Mouse (Mus musculus) embryonic facial prominence, embryonic 14.5 days (tissue): Measurements from ENCODE around the gene Gm34302. TPM values are rescaled to one million over a fixed set of nuclear protein-coding genes. Genes with fewer than 3 reads are reported as not detected.

Experiments used
- ATAC-seq: fragments of 200-750 bp; cut with Nextera tagmentation; 2 replicates; pipeline ENCODE4 v1.8.0; 2017; ENCODE audit warnings: low read depth, moderate number of reproducible peaks, moderate TSS enrichment
- DNase-seq: peaks from one replicate; pipeline ENCODE4 v3.0.0-alpha.2; 2015; ENCODE audit warnings: low spot score
- H3K27ac ChIP-seq: fragments of 300-500 bp; sonication (generic); replicated peaks from 2 replicates; pipeline ENCODE4 v1.5.1; 2014; ENCODE audit warnings: low read depth, mild to moderate bottlenecking, low read length, moderate library complexity
- H3K27me3 ChIP-seq: fragments of 300-500 bp; sonication (generic); replicated peaks from 2 replicates; pipeline ENCODE4 v1.6.1; 2014; ENCODE audit warnings: low read length; ENCODE audit not compliant: control insufficient read depth, insufficient read depth
- H3K36me3 ChIP-seq: fragments of 300-500 bp; sonication (generic); 2 replicates; pipeline ENCODE4 v1.6.1; 2014; ENCODE audit warnings: low read length, mixed read lengths; ENCODE audit not compliant: control insufficient read depth, insufficient read depth
- H3K4me1 ChIP-seq: fragments of 300-500 bp; sonication (generic); 2 replicates; pipeline ENCODE4 v1.6.1; 2014; ENCODE audit warnings: antibody characterized with exemption, low read length; ENCODE audit not compliant: control insufficient read depth, insufficient read depth
- H3K4me2 ChIP-seq: fragments of 300-500 bp; sonication (generic); 2 replicates; pipeline ENCODE4 v1.6.1; 2014; ENCODE audit warnings: low read depth, mild to moderate bottlenecking, low read length, moderate library complexity, mixed read lengths
- H3K4me3 ChIP-seq: fragments of 300-500 bp; sonication (generic); 2 replicates; pipeline ENCODE4 v1.5.1; 2014; ENCODE audit warnings: low read depth, mild to moderate bottlenecking, low read length
- H3K9ac ChIP-seq: fragments of 300-500 bp; sonication (generic); 2 replicates; pipeline ENCODE4 v1.6.1; 2014; ENCODE audit warnings: low read depth, mild to moderate bottlenecking, low read length, moderate library complexity, mixed read lengths
- H3K9me3 ChIP-seq: fragments of 300-500 bp; sonication (generic); 2 replicates; pipeline ENCODE4 v1.6.1; 2016; ENCODE audit warnings: low read length; ENCODE audit not compliant: control insufficient read depth
- WGBS: fragments of 180-500 bp; shearing (Covaris S2); extraction: QIAGEN DNeasy Blood & Tissue Kit; methylation state at CpG from one replicate; pipeline ENCODE4 v1.1.7; 2014; 5-methylcytosine and 5-hydroxymethylcytosine counted together
- polyA plus RNA-seq: library from polyadenylated mRNA; unstranded; fragments of >200 nt; fragmentation: Nextera tagmentation; extraction: Ambion mirVana; gene quantifications from 2 replicates; pipeline ENCODE4 v1.2.1, GENCODE M21; 2014

Gm34302 gene
- polyA plus RNA-seq, 1 experiment from 2014 or later, result 1.4 TPM

DNA sequence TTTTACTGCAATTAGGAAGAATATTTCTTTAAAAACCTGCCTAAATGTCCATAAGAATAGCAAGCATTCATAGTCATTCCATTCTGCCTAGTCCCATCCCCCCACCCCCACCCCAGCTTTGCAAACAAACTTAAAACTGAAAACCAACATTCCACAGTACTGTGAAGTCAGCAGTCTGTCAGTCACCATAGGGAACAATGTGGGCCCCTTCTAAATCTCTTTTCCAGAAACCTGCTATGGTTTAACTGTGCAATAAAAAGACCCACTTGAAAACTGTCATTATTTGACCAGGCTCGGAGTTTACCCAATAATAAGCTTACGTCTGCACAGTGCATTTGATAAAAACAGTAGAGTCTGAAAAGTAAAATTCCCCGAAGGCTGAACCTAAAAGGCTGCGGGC lies 9.9 kb upstream of the Gm34302 start:
- no peak overlapping the region for H3K27ac ChIP-seq
- H3K9ac ChIP-seq, result no peak overlapping the region
- 46% methylated on average over 4 of the region's 4 CpGs for WGBS
- no peaks in the 10 kb centered on the region for H3K36me3 ChIP-seq
- ATAC-seq, result peak; percentile 70
- H3K4me1 ChIP-seq, result no peaks in the 10 kb centered on the region
- H3K9me3 ChIP-seq, result no peaks in the 10 kb centered on the region
- H3K27me3 ChIP-seq, result no peaks in the 10 kb centered on the region
- H3K4me3 ChIP-seq, result no peak overlapping the region
- H3K4me2 ChIP-seq, result no peak overlapping the region
- DNase-seq, result peak; percentile 48

DNA sequence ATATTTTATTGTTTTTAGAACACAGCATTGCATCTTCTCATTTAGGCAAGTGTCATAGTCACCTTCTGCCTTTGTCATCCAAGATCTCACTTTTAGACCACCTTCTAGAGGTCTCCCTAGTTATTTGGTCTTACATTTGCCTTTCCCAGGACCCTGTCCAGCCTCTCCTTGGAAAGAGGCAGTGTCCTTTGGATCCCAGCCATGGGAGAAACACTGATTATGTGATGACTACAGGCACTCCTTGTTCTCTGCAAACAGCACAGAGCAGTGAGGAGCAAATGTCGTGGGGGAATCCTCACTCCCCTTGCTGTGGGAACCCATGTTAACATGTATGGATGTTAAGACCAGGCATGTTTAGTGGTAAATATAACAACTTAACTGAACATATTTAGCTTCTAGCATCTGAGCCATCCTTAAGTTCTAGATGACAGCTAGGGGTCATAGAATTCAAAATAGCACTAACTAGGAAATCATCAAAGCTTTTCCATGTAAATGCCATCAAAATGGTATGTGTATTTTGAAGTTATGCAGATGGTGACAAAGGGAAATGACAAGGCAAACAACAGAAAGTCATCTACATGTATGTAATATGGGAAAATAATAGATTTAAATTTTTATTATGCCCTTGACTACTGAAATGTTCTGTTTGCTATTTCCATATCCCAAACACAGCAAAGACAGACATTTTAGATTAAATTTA lies 43.1 kb downstream of the Gm34302 start:
- Histone ChIP-seq H3K36me3 (no peaks in the 10 kb centered on the region), H3K4me1 (no peaks in the 10 kb centered on the region), H3K27ac (no peak overlapping the region), H3K4me3 (no peak overlapping the region), H3K9ac (no peak overlapping the region), H3K4me2 (no peak overlapping the region), H3K27me3 (no peaks in the 10 kb centered on the region), H3K9me3 (no peaks in the 10 kb centered on the region; the same call in 1 of the 2 replicates)
- ATAC-seq (no peak), DNase-seq (no peak)
- WGBS, result 74% methylated on average over 1 of the region's 1 CpGs

DNA sequence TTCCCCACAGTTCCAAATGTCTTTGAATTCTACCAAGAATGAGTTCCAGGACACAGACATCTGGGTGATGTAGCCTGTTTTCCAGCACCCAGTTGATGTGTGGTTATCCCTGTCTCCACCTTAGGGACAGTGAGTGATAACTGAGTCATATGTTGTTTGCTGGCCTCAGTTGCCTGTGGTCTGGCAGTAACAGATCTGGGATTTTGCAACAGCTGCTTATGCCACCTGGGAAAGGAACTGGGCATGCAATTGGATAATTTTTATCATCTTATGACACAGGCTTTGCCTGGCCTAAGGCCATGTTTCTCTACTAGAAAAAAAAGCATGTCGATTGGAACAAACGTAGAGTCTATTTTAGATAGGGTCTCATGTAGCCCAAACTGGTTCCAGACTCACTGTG lies 43.9 kb downstream of the Gm34302 start:
- H3K27ac ChIP-seq, result no peak overlapping the region
- DNase-seq (no peak), ATAC-seq (no peak)
- no peaks in the 10 kb centered on the region for H3K27me3 ChIP-seq
- H3K36me3 ChIP-seq, result no peaks in the 10 kb centered on the region
- no peak overlapping the region for H3K4me2 ChIP-seq
- H3K9ac ChIP-seq, result no peak overlapping the region
- H3K9me3 ChIP-seq, result no peaks in the 10 kb centered on the region; the same call in 1 of the 2 replicates
- 54% methylated on average over 2 of the region's 2 CpGs for WGBS
- H3K4me3 ChIP-seq, result no peak overlapping the region
- H3K4me1 ChIP-seq, result no peaks in the 10 kb centered on the region

DNA sequence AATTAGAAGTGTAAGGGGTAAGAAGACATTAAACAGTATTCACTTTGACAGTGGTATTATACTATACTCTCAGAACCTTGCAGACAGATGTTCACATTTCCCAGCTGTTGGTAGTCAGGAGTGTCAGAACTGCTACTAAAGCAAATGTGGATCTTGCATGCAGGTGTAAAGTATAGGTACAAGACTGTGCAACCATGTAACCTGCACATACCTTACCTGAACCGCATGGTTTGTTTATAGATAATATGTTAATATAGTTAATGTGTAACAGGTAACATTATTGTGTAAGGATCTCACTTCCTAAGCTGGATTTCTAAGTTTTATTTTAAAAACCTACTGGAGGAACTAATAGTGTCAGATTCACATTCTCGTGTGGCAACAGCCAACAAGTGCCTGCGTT lies 44.8 kb downstream of the Gm34302 start:
- no peak overlapping the region for H3K27ac ChIP-seq
- WGBS, result 82% methylated on average over 3 of the region's 3 CpGs
- H3K4me3 ChIP-seq, result no peak overlapping the region
- no peaks in the 10 kb centered on the region for H3K4me1 ChIP-seq
- H3K9me3 ChIP-seq, result no peaks in the 10 kb centered on the region; the same call in 1 of the 2 replicates
- no peaks in the 10 kb centered on the region for H3K27me3 ChIP-seq
- H3K9ac ChIP-seq, result no peak overlapping the region
- ATAC-seq, result no peak
- no peak for DNase-seq
- no peak overlapping the region for H3K4me2 ChIP-seq
- no peaks in the 10 kb centered on the region for H3K36me3 ChIP-seq

Other genes starting within 250 kb of the Gm34302 start
- gene Mme, start 242.3 kb downstream of the Gm34302 start, polyA plus RNA-seq, result 51.6 and 58.8 TPM in 2 replicates